Mouse (Mus musculus) heart, postnatal 10 days (tissue): ENCODE data around the gene Galnt11. TPM values are rescaled to one million over a fixed set of nuclear protein-coding genes. Genes with fewer than 3 reads are reported as not detected.

Source experiments
- DNase-seq, 2 experiments: peaks; one replicate each; pipeline ENCODE4 v3.0.0; 2021
- intact Hi-C: fragments of 180-260 bp; cut with DNase I; formaldehyde crosslinking; loops from one replicate; pipeline ENCODE4 v1.15.1; 2025
- total RNA-seq, 2 experiments: library from RNA; stranded (reverse); gene quantifications; 2 replicates each; pipeline ENCODE4 v1.2.3; 2021

Gene Galnt11
- total RNA-seq, 2 experiments from 2014 or later, result 30.2 to 30.3 TPM

GRCm38 (mm10) chr5:25252825-25253544 is 31.3 kb downstream of the Galnt11 start:
- DNase-seq, result no peak
- intact Hi-C loops, result no loop called here

- intact Hi-C loops, result no loop called here
- DNase-seq, result no peak
These were observed 32.8 kb downstream of the Galnt11 start for GRCm38 (mm10) chr5:25254491-25254890.

GRCm38 (mm10) chr5:25256686-25257085 is 35.0 kb downstream of the Galnt11 start:
- DNase-seq, result no peak
- intact Hi-C loops, result no loop called here

- intact Hi-C loops, result no loop called here
- no peak for DNase-seq
These were observed 39.7 kb downstream of the Galnt11 start for GRCm38 (mm10) chr5:25261452-25261851.

GRCm38 (mm10) chr5:25262266-25262665 is 40.6 kb downstream of the Galnt11 start:
- intact Hi-C loops, result no loop called here

GRCm38 (mm10) chr5:25268258-25268888 is 46.7 kb downstream of the Galnt11 start:
- no peak for DNase-seq
- intact Hi-C loops, result no loop called here

More at GRCm38 (mm10) chr5:25262266-25262665, 40.6 kb downstream of the Galnt11 start:
- DNase-seq, result no peak

- DNase-seq, result no peak
- intact Hi-C loops, result no loop called here
These were observed 53.9 kb downstream of the Galnt11 start for GRCm38 (mm10) chr5:25275629-25276028.

GRCm38 (mm10) chr5:25276365-25276764 is 54.7 kb downstream of the Galnt11 start:
- intact Hi-C loops, result no loop called here

GRCm38 (mm10) chr5:25283988-25284387 is 62.3 kb downstream of the Galnt11 start:
- intact Hi-C loops, result no loop called here
- no peak for DNase-seq

More at GRCm38 (mm10) chr5:25276365-25276764, 54.7 kb downstream of the Galnt11 start:
- no peak for DNase-seq

- DNase-seq, result no peak
- intact Hi-C loops, result no loop called here
These were observed 75.1 kb downstream of the Galnt11 start for GRCm38 (mm10) chr5:25296830-25297229.

- no peak for DNase-seq
- intact Hi-C loops, result no loop called here
These were observed 88.5 kb downstream of the Galnt11 start for GRCm38 (mm10) chr5:25310226-25310625.

- peak; percentile 10 to 28 for DNase-seq
- intact Hi-C loops, result no loop called here
These were observed 92.2 kb downstream of the Galnt11 start for GRCm38 (mm10) chr5:25313881-25314280.

Other genes with a start within 250 kb of the Galnt11 start
- gene Prkag2, start 121.3 kb upstream of the Galnt11 start, total RNA-seq, result 10 to 100 TPM; 82.5 to 85.2 TPM
- not detected for gene Galntl5, start 40.4 kb upstream of the Galnt11 start, total RNA-seq
- not detected for gene E130116L18Rik, start 1.2 kb downstream of the Galnt11 start, total RNA-seq